Mouse (Mus musculus) WW6 (cell line): Measurements from ENCODE around the gene 6820408C15Rik.

Experiments used
- DNase-seq: peaks from one replicate; pipeline ENCODE4 v3.0.0-alpha.2; 2013; ENCODE audit warnings: low read depth, low spot score

Gene 6820408C15Rik

DNA sequence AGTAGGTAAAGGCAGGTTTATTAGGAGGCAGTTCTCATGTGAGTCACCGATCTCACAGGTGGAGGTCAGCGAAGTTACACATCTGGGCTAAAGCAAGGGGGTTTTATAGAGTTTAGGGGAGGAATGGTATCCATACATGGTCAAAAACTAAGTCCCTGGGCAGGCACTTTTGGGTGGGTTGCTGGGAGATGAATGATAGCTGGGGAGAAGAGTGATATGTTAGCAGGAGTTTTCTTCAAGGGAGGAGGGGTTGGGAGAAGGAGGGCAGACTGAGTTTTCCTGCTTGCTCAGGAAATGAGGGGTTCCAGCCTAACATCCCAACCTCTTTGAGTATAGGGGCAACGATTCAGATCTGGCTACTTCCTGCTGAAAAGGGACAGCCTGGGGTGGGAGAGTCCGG, at the start of gene 6820408C15Rik:
Gene 6820408C15Rik, plus strand, starts transcription at position 301 of the 400 bp plus-strand sequence.
- no peak for DNase-seq

DNA sequence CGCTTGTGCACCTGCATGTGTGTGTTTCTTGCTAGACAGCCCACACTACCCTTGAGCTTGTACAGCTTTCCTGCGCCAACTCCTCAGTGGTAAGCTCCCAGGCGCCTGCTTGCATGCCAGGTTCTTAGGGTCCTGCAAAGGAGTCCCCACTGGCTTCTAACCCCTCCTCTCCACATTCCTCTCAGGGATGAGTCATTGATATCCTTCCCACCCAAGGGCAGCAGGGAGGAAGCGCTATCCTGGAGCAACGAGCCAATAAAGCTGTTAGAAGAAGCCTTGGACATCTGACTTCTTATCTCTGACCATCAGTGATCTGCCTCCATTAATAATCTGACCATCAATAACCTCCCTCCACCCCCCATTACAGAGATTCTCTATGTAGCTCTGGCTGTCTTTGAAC, 47.5 kb upstream of the 6820408C15Rik start:
- DNase-seq: no peak

DNA sequence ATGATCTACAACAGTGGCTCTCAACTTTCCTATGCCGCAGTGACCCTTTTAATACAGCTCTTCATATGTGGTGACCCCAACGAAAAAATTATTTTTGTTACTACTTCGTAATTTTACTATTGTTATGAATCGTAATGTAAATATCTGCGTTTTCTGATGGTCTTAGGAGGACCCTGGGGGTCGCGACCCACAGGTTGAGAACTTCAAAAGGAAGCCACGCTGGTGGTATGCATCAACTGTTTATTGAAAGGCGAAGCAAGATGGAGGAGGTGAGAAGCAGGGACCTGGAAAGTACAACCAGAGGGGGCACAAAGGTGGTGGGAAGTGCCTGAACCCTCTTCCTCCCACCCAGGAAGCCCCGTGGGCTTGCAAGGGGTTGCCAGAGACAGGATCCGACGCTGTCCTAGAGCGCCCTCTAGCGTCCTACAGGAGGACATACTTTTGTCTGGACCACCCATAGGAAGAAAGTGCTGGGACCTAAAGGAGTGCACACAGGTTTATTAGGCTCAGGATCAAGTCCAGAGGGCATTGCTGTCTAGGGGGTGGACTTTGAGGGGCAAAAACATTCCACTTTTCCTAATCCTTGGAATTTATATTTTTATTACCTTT, 46.8 kb upstream of the 6820408C15Rik start:
- no peak for DNase-seq

DNA sequence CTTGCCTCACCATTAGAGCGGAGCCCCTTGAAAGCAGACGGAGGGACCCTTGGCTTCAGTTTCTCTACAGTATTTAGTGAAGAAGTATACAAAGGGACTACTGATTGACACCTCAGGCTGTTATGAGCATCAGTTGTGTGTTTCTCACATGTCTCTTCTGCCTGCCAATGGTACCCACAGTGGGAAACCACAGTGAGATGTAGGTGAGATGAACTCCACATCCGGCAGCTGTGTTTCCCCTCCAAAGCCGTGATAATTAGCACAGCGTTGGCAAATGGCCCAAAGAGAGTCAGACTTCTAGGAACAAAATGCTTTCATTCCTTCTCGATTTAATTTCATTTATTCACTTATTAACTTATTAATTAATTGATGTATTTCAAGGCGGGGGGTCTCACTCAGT, 43.3 kb upstream of the 6820408C15Rik start:
- no peak for DNase-seq

DNA sequence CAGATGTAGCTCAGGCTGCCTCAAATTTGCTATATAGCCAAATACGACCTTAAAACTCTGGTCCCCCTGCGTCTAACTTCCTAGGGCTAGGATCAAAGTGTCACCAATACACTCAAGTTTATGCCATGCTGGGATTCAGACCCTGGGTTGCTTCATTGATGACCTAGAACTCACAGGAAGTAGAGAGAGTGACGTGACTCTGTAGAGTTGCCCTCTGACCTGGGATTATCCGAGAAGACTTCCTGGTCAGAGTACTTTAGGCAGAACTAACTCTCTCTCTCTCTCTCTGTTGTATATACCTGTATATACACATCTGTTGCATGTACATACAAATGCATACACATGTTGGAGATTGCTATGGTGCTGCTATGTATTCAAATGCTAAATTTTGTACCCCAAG, 42.7 kb upstream of the 6820408C15Rik start:
- DNase-seq: no peak

DNA sequence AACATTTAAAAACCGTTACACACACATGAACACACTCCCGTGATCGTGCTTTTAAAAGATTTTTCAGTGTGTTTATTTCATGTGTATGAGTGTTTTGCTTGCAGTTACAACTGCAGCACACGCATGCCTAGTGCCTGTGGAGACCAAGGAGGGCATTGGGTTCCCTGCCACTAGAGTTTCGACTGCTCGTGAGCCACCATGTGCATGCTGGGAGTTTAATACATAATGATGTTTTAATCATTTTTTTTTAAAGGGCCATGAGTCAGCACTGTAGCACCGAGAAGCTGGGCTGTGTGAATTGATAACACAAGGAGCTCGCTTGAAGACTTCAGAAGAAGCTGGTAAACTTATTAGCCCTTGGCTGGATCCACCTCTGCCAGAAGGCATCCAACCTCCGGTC, 41.8 kb upstream of the 6820408C15Rik start:
- DNase-seq: no peak

DNA sequence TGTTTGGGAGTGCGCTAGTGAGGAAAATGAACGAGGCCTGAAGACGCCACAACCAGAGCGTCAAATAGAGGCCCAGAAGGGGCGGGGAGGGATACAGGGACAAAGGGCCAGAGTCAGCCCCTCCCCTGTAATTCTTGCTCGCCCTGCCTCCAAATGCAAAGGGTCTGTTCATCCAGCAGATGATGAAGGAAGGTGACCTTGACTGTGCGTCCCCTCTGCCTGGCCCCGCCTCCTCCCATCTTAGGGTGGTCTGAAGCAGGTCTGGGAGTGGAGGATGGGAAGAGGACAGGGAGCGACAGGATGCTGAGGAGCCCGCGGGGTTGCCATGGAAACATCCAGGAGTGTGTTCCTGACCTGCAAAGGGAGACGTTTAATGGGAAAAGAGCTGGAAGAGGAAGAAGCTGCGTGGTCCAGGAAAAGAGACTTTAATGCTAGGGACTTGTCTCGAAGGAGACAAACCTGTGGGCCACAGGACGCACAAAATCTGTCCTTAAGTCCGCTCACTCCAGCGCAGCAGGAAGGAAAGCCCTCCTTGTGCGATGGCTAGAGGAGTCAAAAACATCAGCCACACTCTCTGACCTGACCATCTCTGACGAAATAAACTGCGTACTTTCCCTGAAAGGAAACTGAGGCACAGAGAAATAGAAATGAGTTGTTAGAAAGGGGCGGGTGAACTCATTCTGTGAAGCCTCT, 39.6 kb upstream of the 6820408C15Rik start:
- DNase-seq: no peak

DNA sequence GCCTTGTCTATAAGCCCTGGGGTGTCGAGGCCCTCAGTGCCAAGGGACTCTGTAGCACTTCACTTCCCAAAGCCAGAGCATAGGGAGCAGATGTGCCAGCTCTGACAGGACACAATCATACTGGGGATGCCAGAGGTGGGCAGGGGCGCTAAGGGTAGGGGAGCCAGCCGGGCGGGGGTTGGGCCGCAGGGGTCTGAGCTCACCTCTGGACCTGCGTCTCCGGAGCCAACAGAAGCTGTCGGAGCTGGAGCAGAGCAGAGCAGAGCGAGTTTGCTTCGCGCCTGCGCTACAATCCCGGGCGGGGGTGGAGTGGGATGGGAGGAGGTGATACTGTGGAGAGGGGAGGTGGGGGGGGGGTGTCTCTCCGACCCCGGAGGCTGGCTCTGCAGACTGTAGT, 39.0 kb upstream of the 6820408C15Rik start, which contains the start of gene Nrsn2:
Gene Nrsn2, minus strand, starts transcription at position 294 of the 397 bp plus-strand sequence.
- DNase-seq: no peak

DNA sequence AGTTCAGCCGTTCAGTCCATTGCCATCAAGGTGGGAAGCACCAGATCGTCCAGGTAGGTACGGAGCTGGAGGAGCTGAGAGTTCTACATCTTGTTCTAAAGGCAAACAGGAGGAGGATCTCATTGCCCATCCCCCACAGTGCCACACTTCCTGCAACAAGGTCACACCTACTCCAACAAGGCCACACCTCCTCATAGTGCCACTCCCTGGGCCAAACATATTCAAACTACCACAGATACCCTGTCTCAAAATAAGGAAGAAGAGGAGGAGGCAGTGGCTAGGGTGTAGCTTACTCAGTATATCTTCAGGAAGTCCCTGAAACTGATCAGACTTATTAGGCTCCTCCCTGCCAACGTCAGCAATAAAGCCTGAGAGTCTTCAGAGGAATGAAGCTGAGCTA, 31.2 kb upstream of the 6820408C15Rik start:
- DNase-seq: no peak

DNA sequence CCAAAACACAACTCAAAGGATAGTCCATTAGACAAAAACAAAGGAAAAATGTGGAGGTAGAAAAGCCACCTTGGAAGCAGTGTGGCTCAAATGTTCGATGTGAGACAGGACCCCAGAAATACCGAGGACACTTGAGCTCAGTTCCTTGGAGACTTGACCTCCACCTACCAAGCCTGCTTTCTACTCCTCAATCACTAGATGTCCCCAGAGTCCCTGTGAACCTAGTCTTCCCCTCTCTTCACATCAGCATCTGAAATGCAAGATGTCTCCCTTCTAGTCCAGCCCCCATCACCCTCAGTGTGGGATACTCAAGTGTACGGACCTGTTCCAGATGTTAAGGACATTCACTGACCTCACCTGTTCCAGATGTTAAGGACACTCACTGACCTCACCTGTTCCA, 22.6 kb upstream of the 6820408C15Rik start:
- no peak for DNase-seq

DNA sequence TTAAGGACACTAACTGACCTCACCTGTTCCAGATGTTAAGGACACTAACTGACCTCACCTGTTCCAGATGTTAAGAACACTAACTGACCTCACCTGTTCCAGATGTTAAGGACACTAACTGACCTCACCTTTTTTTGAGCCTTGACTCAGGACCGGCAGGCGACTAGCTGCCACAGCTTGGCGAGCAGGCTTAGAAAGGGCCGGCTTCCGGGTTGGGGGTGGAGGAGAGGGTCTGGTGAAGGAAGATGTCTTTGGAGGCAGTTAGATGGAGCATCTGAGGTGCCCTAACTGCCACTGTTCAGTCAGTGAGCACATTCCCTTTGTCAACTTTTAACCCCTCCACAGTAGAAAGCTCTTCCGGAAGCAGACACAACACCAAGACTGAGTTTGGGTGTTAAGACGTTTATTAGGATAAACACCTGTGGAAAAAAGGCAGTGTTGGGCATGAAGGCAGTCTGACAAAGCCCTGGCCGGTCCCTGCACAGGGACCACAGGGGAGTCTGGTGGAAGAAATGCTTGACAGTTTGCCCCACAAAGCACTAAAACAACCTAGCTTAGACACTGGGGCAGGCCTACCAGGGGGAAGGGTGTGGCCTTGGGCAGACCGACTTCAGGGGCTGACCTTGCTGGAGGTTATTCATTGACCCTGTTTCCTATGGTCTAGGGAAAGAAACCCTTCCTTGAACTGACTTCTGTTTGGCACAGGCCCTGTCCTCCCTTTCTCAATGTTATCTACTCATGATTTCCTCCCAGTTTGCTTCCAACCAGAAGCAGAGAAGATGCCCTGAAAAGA, 22.0 kb upstream of the 6820408C15Rik start:
- DNase-seq: no peak

DNA sequence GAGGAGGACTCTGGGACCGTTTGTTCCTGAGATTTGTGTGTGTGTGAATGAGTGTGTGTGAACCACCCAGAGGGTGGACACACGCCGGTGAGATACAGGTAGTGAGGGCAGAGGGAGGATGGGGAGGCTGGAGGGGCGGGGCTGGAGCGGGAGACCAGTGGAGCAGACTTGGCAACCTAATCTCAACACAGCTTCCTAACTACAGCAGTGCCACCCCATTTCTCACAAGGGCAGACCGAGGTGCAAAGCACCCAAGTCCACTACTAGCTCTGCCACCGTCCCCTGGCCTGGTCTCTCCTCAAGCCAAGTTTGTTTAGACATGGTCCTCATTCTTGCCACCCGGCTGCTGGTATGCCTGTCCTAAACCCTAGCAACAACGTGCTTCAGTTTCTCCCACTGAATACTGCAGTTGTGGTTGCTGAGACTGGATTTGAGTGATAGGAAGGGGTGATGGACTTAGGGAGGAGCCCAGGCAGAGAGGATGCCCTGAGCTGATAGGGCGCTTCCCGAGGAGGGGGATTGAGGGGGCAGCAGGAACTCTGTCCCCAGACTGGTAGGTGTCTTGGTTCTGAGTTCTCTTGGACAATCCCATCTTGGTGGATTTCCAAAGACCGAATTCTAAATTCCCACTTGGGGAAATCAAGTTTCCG, 20.0 kb upstream of the 6820408C15Rik start:
- no peak for DNase-seq

DNA sequence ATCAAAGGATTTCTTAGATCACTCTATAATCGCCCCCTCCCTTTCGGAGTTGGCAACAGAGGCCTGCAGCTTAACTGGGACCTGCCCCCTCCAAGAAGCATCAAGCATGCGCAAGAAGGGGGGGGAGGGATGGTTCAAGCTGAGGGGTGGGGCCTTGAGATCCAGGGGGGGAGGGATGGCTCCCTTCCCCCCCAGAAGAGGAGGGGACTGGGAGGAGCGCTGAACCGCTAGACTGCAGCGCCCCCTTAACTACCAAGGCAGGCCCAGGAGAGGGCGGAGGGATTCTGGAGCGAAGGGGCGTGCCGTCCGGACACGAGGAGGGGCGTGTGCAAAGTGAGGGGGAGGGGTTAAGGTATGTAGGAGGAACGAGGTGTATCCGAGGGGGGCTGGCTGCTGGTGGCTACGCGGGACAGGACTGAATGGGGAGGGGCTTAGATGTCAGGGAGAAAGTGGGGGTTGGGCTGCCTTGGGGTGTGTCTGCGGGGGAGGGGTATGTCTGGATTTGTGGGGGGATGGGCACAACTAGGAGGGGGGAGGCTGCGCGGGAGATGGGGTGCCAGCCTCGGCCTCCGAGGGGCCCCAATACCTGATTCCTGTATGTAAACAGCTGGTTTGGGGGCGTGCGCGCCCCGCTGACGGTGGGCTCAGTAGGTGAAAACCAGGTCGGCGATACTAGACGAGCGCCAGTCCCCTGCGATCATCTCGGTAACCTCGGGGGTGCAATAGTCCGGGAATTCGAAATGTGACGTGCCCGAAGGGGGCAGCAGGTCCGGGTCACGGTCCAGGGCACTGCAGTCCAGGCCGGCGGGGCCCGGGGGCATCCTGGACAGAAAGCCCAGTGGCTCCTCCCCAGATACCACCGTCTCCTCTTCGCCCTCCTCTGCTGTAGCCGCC, 19.0 kb upstream of the 6820408C15Rik start:
- DNase-seq: no peak

DNA sequence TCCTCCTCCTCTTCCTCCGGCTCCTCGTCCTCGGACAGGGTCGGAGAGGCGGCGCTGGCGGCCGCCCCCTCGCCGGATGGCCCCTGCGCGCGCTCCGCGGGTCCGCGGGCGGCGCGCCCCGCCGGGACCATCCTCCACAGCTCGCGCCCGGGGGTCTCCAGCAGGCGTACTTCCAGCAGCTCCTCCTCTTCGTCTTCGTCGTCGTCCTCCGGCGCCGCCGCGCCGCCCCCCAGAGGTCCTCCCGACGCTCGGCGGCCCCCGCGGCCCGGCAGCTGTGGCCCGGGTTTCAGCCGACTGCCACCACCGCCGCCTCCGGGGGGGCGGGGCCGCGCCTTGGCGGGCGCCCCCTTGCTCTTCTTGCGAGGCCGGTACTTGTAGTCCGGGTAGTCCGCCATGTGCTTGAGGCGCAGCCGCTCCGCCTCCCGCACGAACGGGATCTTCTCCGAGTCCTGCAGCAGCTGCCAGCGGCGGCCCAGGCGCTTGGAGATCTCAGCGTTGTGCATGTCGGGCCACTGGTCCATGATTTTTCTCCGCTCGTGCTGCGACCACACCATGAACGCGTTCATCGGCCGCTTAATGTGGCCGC, 18.3 kb upstream of the 6820408C15Rik start:
- no peak for DNase-seq

DNA sequence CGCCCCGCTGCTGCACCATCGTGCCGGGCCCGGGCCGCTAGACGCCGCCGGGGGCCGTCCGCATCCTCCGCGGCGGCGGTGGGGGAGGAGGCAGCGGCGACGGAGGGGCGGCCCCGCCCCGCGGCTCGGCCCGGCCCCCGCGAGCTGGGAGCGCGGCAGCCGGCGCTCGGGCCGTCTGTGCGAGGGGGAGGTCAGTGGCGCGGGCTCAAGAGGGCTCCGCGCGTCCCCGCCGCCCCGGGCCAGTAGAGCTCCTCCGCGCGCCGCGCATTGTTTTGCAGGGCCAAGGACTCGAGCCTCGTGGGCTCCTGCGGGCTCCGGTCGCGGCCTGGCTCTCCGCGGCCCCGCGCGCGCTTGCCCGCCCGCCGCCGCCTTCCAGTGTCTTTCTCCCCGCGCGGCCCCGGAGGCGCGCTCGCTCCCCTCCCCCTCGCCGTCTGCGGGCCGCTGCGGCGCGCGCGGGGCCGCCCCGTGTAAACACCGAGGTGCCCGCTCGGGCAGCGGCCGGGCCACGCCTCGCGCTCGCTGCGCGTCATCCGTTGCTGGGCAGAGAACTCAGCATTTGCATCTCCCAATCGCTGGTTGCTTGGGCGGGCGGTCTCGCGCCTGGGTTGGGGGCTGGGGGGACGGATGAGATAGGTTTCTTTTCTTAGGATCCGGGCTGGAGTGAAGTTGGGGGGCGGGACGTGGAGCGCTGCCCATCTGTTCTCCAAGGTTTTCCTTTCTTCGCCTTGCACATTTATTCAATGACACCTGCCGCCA, 17.5 kb upstream of the 6820408C15Rik start, which contains the start of gene Sox12:
Gene Sox12, minus strand, starts transcription at position 384 of the 756 bp plus-strand sequence.
- DNase-seq: no peak

DNA sequence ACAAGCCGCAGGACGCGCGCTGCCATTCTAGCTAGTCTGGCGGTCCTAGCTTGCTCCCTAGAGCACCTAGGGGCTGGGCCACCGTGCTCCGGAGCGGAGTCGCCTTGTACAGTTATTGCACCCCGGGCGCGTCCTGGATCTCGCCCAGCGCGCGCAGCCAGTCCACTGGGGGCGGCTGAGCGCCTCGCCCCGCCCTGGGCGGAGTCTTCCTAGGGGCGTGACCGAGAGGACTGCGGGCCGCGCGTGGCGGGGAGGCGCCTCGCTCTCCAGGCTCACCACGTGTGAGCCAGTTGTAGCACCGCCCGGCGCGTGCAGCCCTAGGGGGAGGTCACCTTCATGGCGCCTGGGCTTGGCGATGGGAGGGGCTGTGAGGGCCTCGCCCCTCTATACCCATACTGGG, 16.7 kb upstream of the 6820408C15Rik start:
- DNase-seq: no peak

DNA sequence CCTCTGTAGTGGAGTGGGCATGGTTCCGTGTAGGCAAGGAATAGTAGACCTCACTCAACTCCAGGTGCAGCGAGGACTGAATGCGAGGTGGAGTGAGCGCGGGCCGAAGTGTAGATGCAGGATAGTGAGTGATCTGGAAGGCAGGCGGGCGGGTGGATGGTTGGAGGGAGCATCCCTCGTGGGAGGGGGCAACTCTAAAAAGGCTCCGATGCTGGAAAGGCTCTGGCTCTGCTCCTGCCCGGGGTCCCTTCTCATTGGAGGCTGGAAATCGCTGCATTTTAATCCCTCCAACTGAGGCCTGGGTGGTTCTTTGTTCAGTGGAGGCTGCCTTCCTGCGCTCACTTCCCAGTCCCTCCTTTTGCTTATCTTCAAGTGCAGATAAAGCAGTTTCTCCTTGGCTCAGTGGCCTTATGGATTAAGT, 16.3 kb upstream of the 6820408C15Rik start:
- DNase-seq: no peak

DNA sequence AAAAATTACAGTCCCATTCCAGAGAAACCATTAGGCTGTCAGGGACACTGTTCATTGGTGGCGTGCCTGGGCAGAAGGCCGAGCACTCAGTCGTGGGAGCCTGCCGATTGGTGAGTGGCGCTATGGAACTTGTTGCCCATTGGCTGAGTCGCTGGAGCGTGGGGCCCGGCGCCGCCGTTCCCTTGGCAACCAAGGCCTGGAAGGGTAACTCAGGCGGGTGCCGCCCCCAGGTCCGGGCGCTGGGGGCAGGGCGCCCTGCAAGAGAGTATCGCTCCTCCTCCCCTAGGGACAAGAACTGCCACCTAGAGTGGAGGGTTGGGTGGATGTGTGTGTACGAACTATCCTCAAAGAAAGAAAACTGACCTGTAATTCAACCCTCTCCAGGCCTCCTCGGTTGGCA, 9.3 kb upstream of the 6820408C15Rik start:
- DNase-seq: peak; percentile 91

DNA sequence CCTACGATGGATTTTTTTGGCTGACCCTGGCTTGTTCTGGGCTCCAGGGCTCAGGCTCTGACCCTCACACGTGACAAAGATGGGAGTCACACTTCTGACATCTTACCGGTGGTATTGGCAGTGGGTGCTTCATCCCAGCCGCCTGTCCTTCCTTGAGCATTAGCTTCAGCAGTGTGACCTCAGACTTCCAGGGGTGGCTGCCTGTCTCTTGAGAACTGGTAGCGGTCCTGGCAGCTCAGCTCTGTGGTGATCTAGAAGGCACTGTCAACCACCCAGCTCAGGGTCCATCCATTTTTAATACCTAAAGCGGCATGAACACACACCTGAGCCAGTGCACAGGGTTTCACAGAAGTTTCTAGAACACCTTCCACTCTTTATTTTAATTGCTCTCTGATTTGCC, 5.6 kb upstream of the 6820408C15Rik start:
- no peak for DNase-seq

DNA sequence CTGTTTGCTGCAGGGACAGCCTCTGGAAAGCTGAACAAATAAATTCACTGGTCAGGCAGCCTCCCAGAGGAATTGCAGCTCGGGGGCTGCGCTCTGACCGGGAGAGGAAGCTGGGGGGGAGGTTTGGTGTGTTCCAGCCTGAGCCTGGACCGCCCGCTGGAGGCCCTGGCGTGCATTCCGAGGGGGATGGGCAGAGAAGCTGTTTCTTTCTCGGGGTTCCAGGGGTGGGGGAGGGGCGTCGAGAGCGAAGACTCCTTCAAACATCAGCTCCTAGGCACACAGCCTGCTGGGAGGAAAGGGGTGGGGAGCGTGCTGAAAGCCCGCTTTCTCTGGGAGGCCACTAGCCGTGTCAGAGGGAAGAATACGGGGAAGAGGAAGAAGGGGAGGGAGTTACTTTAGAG, 4.4 kb upstream of the 6820408C15Rik start:
- no peak for DNase-seq
